Mouse (Mus musculus) testis, postnatal 14 days (tissue): ENCODE data around the gene Fsd1.

Source experiments
- DNase-seq: peaks from one replicate; pipeline ENCODE4 v3.0.0; 2021; ENCODE audit warnings: low spot score

Gene Fsd1

DNA sequence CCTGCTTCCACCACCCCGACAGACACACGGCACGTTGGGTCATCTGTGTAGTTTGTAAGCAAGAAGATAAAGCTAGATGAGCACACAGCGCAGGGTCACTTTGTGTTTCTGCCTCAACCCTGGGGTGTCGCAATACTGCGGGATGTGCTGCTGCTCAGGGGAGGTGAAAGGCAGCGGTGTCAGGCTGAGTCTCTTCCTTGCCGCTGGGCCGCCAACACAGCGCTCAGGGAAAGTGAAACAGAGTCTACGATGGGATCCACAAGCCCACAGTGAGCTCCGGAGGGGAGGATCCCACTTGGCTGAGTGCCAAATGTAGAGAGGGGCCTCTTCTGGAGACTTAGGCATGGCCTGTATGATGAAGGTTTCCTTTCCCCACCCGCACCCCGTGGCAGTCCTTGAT is 23.1 kb upstream of the Fsd1 start:
- no peak for DNase-seq

DNA sequence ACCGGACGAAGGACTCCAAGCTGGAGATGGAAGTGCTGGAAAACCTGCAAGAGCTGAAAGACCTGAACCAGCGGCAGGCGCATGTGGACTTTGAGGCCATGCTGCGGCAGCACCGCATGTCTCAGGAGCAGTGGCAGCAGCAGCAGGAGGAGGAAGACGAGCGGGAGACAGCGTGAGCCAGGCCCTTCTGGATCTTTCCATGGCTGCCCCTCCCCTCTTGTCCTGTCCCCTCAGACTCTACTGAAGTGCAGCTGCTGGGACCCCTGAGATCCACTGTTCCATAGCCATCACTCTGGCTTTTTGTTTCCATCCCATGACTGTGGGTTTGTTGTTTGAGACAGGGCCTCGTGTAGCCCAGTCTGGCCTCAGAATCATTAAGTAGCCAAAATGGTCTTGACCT is 21.8 kb upstream of the Fsd1 start:
- no peak for DNase-seq

- no peak for DNase-seq
Measured at GRCm38 (mm10) chr17:55964996-55965395, 21.3 kb upstream of the Fsd1 start.

- no peak for DNase-seq
Measured at GRCm38 (mm10) chr17:55967186-55967585, 19.1 kb upstream of the Fsd1 start.

DNA sequence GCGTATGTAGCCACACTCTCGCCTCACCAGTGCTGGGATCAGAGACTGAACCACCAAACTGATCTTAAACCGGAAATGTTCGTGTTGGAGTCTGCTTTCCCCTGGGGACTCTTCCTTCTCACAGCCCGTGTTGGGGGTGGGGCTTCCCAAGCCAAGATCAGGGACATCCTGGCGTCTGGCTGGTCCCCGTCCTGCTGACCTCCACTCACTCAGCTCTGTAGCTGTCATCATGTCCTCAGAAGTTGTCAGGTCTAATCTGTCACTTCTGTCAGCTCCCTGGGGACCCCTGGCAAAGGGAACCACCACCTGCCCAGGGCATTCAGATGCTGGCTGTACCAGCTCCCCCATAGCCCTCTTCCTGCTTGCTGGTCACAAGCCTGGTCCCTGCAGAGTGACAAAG is 18.1 kb upstream of the Fsd1 start:
- DNase-seq, result no peak

GRCm38 (mm10) chr17:55969560-55969959 is 16.7 kb upstream of the Fsd1 start:
- no peak for DNase-seq

DNA sequence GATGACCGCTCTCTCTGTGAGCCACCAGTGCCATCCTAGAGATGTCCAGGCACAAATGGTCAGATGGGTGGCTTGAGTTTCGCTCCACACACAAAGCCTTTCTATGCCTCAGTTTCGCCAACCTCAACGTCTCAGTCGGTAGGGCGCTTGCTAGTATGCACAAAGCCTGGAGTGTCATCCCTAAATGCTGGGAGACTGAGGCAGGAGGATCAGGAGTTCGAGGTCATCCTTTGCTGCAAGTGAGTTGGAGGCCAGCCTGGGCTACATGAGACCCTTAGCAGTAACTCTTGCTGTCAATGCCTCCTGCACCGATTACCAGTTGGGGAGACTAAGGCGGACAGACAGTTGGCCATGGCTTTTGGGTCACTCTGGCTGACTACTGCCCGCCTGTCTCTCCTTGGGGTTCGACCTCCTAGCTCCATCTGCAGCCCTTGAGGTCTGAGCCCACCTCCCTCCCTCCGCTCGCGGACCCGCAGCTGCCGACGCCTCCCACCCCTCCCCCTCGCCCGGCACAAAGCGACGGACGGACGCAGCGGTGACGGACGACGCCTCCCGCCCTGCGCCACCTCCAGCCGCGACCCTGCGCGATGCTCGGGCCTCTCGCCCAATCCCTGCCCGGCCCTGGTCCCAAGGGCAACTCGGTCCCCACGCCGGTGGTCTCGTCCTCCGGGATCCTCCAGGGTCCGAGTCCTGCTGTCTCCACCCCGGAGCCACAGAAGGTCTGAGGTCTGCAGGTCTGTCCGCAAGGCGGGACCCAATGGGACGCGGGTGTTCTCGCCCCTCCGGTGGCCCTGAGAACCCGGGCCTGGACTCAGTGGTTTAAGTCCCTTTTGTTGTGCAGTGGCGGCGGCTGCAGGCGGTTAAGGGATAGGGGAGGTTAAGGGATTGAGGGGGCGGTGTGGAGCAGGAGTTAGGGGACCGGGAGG is 16.1 kb upstream of the Fsd1 start, which contains the start of gene Shd:
Shd (plus strand) TSS at position 502 of the 926 bp plus-strand sequence.
- no peak for DNase-seq

GRCm38 (mm10) chr17:55971453-55971852 is 14.9 kb upstream of the Fsd1 start:
- DNase-seq, result no peak

- no peak for DNase-seq
Measured at GRCm38 (mm10) chr17:55976255-55976862, 9.9 kb upstream of the Fsd1 start.

- no peak for DNase-seq
Measured at GRCm38 (mm10) chr17:55977301-55977700, 9.0 kb upstream of the Fsd1 start.

DNA sequence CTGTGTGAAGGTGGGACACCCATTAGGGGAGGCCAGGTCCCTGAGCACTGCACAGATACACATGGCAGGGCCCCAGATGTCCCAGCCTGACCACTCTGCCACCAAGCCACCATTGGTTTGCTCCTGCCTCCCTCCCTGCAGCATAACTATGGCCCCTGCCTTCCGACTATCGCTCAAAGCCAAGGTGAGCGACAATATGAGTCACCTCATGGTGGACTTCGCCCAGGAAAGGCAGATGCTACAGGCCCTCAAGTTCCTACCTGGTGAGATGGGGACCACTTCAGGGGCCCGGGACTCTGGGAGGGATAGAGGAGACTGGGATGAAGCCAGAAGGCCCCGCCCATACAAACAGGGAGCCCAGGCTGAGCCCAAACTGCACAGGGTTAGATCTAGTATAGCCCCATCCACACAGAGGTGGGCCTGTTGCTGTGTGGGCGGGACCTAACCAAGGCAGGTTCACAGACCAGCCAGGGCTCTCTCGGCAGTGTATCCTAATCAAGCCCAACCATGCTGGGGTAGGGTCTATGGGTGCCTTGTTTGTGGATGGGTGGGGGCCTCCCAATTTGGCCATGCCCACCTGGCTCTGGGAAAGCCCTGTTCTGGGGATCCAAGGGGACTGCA is 4.1 kb downstream of the Fsd1 start:
- no peak for DNase-seq

GRCm38 (mm10) chr17:55996007-55996406 is 9.7 kb downstream of the Fsd1 start:
- DNase-seq, result no peak

DNA sequence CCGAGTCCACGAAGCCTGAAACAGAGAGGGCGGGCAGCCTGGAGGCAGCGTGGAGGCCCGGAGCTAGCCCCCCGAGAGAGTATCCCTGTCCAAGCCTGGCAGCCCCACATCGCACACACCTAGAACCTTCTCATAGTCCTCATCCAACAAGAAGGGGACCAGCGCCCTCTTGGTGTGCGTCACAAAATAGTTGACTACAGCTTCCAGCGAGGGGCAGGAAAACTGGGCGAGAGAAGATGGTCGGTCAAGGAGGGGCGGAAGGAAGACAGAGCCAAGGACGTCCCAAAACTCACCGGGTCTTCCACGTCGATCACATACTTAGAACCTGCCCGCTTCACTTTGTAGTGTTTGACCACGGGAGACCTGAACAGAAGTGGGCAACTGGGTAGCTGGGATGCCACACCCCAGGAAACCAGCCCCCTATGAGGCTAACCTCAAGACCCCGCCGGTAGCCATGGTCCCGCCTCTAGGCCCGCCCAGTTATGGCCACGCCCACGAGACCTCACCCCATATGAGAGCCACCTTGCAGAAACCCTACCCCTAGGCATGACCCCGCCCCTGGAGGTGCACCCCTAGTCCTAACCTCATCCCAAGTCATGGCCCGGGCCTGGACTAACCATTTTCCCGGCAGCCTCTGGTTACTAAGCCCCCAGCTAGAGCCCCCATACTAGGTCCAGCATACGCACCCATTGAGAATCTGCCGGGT is 13.6 kb downstream of the Fsd1 start:
- no peak for DNase-seq

- no peak for DNase-seq
Measured at GRCm38 (mm10) chr17:56003000-56003399, 16.7 kb downstream of the Fsd1 start.

DNA sequence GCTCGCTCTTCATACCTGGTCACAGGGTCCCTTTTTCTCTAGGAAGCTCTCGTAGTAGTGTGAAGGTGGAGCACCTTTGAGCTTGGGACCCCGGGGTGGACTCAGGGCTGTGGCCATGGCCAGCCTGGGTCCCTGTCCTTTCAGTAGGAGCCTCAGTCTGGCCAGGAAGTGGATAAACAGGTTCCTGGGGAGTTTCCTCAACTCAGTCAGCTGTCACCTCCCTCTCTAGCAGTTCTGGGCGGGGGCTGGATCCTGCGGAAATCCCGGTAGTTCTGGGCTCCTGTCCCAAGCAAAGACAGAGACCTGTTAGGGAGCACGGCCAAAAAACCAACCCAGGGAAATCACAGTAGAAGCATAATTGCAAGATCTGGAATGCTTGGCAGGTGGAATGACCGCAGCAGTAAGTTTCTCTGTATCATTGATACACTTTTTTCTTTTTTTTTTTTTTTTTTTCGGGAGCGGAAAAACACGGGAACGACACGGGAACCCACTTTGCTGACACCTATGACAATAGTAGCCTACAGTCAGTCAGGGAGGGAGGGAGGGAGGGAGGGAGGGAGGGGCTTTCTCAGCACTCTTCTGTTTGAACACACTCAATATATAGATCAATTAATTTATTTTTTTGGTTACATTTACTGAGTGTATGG is 19.2 kb downstream of the Fsd1 start, which contains the start of the genes Stap2 and Mpnd:
Stap2 (minus strand) TSS at position 170 of the 647 bp plus-strand sequence.
Mpnd (plus strand) TSS at position 297 of the 647 bp plus-strand sequence.
- no peak for DNase-seq

GRCm38 (mm10) chr17:56006956-56007355 is 20.6 kb downstream of the Fsd1 start:
- DNase-seq, result peak; percentile 73

GRCm38 (mm10) chr17:56007444-56008355 is 21.4 kb downstream of the Fsd1 start:
- DNase-seq, result no peak

GRCm38 (mm10) chr17:56008356-56009087 is 22.2 kb downstream of the Fsd1 start:
- peak; percentile 94 for DNase-seq

GRCm38 (mm10) chr17:56009088-56009961 is 23.0 kb downstream of the Fsd1 start:
- peak; percentile 87 for DNase-seq
